8 mouse cellular contexts compared by ENCODE assay signal in the genomic region with DNA sequence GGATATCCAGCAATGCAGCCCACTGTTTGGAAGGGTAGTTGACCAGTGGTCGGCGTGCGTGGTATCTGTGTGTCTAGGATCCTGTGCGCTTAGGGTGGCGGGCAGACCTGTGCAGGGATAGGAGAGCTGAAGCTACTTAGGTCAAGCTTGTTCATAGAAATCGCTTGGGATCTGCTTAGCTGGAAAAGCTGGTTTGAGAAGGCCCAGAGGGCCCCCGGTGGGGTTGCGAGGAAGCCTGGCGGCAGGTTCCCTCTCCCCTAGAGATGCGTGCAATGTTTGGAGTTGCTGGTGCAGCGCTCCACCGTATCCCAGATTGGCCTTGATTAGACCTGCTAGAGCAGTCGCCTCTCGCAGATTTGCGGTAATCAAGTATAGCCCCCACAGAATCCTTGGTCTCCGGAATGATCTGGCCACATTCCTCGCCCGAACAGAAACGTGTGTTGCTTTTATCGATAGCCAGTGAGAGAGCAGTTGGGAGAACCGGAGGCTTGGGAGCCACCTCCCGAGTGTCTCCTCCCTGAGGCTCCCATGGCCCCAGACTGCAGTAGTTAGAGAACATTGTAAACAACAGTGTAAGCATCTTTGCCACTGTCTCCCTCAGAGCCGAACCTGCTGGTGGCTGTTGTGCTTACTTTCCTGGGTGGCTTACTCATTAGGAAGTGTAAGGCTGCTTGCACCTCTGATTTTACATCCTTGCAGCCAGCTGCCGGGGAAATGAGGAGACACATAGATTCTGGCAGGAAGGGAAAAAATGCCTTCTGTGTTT. TPM values are rescaled to one million over a fixed set of nuclear protein-coding genes. Genes with fewer than 3 reads are reported as not detected.
A peak's percentile ranks its signal among the peaks of the same experiment; 100 is the strongest.
DNase-seq lines count a peak whose midpoint lies in the region; ATAC-seq and TF ChIP-seq lines count a peak whose summit lies in the region.

No protein-coding gene starts in this region.

- under 1% methylated on average over 24 of the region's 24 CpGs for WGBS in forebrain, embryonic 12.5 days
- WGBS in hindbrain, embryonic 13.5 days, result under 1% methylated on average over 24 of the region's 24 CpGs
- WGBS in midbrain, embryonic 11.5 days, result under 1% methylated on average over 24 of the region's 24 CpGs
- 2% methylated on average over 24 of the region's 24 CpGs for WGBS in stomach, embryonic 16.5 days

- peaks cover 68% of the 10 kb centered on the region for H3K79me2 ChIP-seq in C2C12 (ENCODE audit: control insufficient read depth, insufficient read depth)

- H3K4me2 ChIP-seq in forebrain, embryonic 12.5 days, result peak overlapping the region; percentile 82
- H3K4me2 ChIP-seq in hindbrain, embryonic 13.5 days, result peak overlapping the region; percentile 81
- H3K4me2 ChIP-seq in midbrain, embryonic 11.5 days, result peak overlapping the region; percentile 98
- H3K4me2 ChIP-seq in stomach, embryonic 16.5 days (ENCODE audit: low read depth, low read length), result peak overlapping the region; percentile 86

- peaks cover 64% of the 10 kb centered on the region for H3K79me3 ChIP-seq in C2C12 (ENCODE audit: low read depth)

- H3K27me3 ChIP-seq in C2C12 (ENCODE audit: control insufficient read depth, insufficient read depth, insufficient read length), result no peaks in the 10 kb centered on the region
- H3K27me3 ChIP-seq in forebrain, embryonic 12.5 days, result peaks cover 28% of the 10 kb centered on the region
- H3K27me3 ChIP-seq in hindbrain, embryonic 13.5 days, result no peaks in the 10 kb centered on the region
- no peaks in the 10 kb centered on the region for H3K27me3 ChIP-seq in midbrain, embryonic 11.5 days (ENCODE audit: control insufficient read depth, insufficient read depth, low read length)
- no peaks in the 10 kb centered on the region for H3K27me3 ChIP-seq in stomach, embryonic 16.5 days (ENCODE audit: control insufficient read depth, insufficient read depth, low read length)

- peak; percentile 7 for DNase-seq in adrenal gland, postnatal 14 days
- peak; percentile 68 to 69 for DNase-seq in left cerebral cortex, postnatal 36 days (ENCODE audit: low spot score in 2 of 2)
- peak; percentile 96 for DNase-seq in midbrain, embryonic 11.5 days (ENCODE audit: low spot score, missing footprints)
- DNase-seq in thymus, postnatal 10 days (ENCODE audit: low spot score in 2 of 2), result no peak

- TF ChIP-seq CTCF in C2C12 (IDR thresholded peaks at IDR 0.05; ENCODE audit: control insufficient read depth, insufficient read depth, insufficient read length), result no peak

- peak overlapping the region; percentile 92 for H3K9ac ChIP-seq in forebrain, embryonic 12.5 days
- peak overlapping the region; percentile 96 for H3K9ac ChIP-seq in hindbrain, embryonic 13.5 days
- H3K9ac ChIP-seq in midbrain, embryonic 11.5 days (ENCODE audit: low read length), result peak overlapping the region; percentile 82
- H3K9ac ChIP-seq in stomach, embryonic 16.5 days (ENCODE audit: low read length), result peak overlapping the region; percentile 85

- H3ac ChIP-seq in C2C12 (ENCODE audit: control insufficient read depth, insufficient read length, low read depth), result peak overlapping the region; percentile 73

- 0 out of 2 replicates have a peak overlapping the region, but pooled peaks have one; percentile 97 for H3K27ac ChIP-seq in forebrain, embryonic 12.5 days
- peak overlapping the region; percentile 100 for H3K27ac ChIP-seq in hindbrain, embryonic 13.5 days
- H3K27ac ChIP-seq in midbrain, embryonic 11.5 days (ENCODE audit: low read depth, low read length), result no peak overlapping the region
- peak overlapping the region; percentile 12; the same call in 1 of the 2 replicates for H3K27ac ChIP-seq in stomach, embryonic 16.5 days (ENCODE audit: low read length)

- H3K36me3 ChIP-seq in C2C12 (ENCODE audit: control insufficient read depth, insufficient read depth), result no peaks in the 10 kb centered on the region
- H3K36me3 ChIP-seq in forebrain, embryonic 12.5 days (replicated peaks), result no peaks in the 10 kb centered on the region
- H3K36me3 ChIP-seq in hindbrain, embryonic 13.5 days, result no peaks in the 10 kb centered on the region
- no peaks in the 10 kb centered on the region for H3K36me3 ChIP-seq in midbrain, embryonic 11.5 days (ENCODE audit: control insufficient read depth, insufficient read depth, low read length)
- H3K36me3 ChIP-seq in stomach, embryonic 16.5 days (ENCODE audit: control insufficient read depth, insufficient read depth, low read length), result no peaks in the 10 kb centered on the region

- H3K9me3 ChIP-seq in forebrain, embryonic 12.5 days, result no peaks in the 10 kb centered on the region
- no peaks in the 10 kb centered on the region for H3K9me3 ChIP-seq in hindbrain, embryonic 13.5 days
- H3K9me3 ChIP-seq in midbrain, embryonic 11.5 days (ENCODE audit: control insufficient read depth, low read length), result no peaks in the 10 kb centered on the region
- H3K9me3 ChIP-seq in stomach, embryonic 16.5 days (replicated peaks; ENCODE audit: control insufficient read depth, low read length), result no peaks in the 10 kb centered on the region

- no peak for ATAC-seq in forebrain, embryonic 12.5 days (ENCODE audit: low FRiP score)
- ATAC-seq in hindbrain, embryonic 13.5 days (ENCODE audit: low FRiP score), result no peak
- no peak for ATAC-seq in midbrain, embryonic 11.5 days (ENCODE audit: low FRiP score)
- ATAC-seq in stomach, embryonic 16.5 days (ENCODE audit: insufficient read depth, low FRiP score), result no peak

- peaks cover 31% of the 10 kb centered on the region for H3K4me1 ChIP-seq in forebrain, embryonic 12.5 days
- H3K4me1 ChIP-seq in hindbrain, embryonic 13.5 days (replicated peaks), result peaks cover 29% of the 10 kb centered on the region
- peaks cover 24% of the 10 kb centered on the region for H3K4me1 ChIP-seq in midbrain, embryonic 11.5 days (ENCODE audit: control insufficient read depth, insufficient read depth, low read length)
- no peaks in the 10 kb centered on the region for H3K4me1 ChIP-seq in stomach, embryonic 16.5 days (ENCODE audit: control insufficient read depth, insufficient read depth, low read length)

- intact Hi-C loops in left cerebral cortex, postnatal 36 days (cut with DNase I), result loop anchor here (5.0 to 10.0 kb wide), 6 partner anchors 60 to 1322 kb away; no protein-coding TSS in a partner anchor

- H3K4me3 ChIP-seq in C2C12 (ENCODE audit: insufficient read depth, poor library complexity, severe bottlenecking), result peak overlapping the region; percentile 85
- peak overlapping the region; percentile 82 for H3K4me3 ChIP-seq in forebrain, embryonic 12.5 days (replicated peaks)
- peak overlapping the region; percentile 91 for H3K4me3 ChIP-seq in hindbrain, embryonic 13.5 days
- H3K4me3 ChIP-seq in midbrain, embryonic 11.5 days (ENCODE audit: low read depth, low read length), result peak overlapping the region; percentile 71
- H3K4me3 ChIP-seq in stomach, embryonic 16.5 days (replicated peaks; ENCODE audit: low read length), result peak overlapping the region; percentile 70

TF ChIP-seq in C2C12, 6 proteins besides CTCF, POLR2A, EP300 and RAD21:
- no peak for TF ChIP-seq MYOG (IDR thresholded peaks at IDR 0.05; ENCODE audit: control insufficient read depth, extremely low read depth, insufficient read length)
- TF ChIP-seq USF1 (IDR thresholded peaks at IDR 0.05; ENCODE audit: low read depth), result no peak
- TF ChIP-seq FOSL1 (IDR thresholded peaks at IDR 0.05; ENCODE audit: insufficient read depth, low read length, poor library complexity, severe bottlenecking), result no peak
- TF ChIP-seq CEBPB (IDR thresholded peaks at IDR 0.05; ENCODE audit: low read depth), result no peak
- TF ChIP-seq MAX (IDR thresholded peaks at IDR 0.05), result no peak
- no peak for TF ChIP-seq MYOD1 (IDR thresholded peaks at IDR 0.05; ENCODE audit: control insufficient read depth, insufficient read length, low read depth)

RNA-seq across cellular contexts. Expression of a gene that starts 2.6 kb away (rescaled TPM):
- polyA plus RNA-seq in C2C12 (2012; fragmentation: generic; extraction: Trizol), result 9.8 TPM
- 6.0 and 10.9 TPM in 2 replicates for total RNA-seq in adrenal gland, postnatal 14 days (2021)
- 29.2 and 34.6 TPM in 2 replicates for polyA plus RNA-seq in forebrain, embryonic 12.5 days (2016; fragmentation: Nextera tagmentation; extraction: Ambion mirVana)
- polyA plus RNA-seq in hindbrain, embryonic 13.5 days (2015; fragmentation: Nextera tagmentation; extraction: Ambion mirVana), result 64.6 and 65.5 TPM in 2 replicates
- 100 to 1,000 TPM; 224 to 242 TPM for total RNA-seq in left cerebral cortex, postnatal 36 days (2021)
- 18.9 and 24.3 TPM in 2 replicates for polyA plus RNA-seq in midbrain, embryonic 11.5 days (2014; fragmentation: Nextera tagmentation; extraction: Ambion mirVana)
- polyA plus RNA-seq in stomach, embryonic 16.5 days (2015; fragmentation: Nextera tagmentation; extraction: Ambion mirVana), result 16.9 and 17.0 TPM in 2 replicates

Comparison
In these comparisons a context has a peak if more than half of its experiments do, and no peak if none do; other contexts are left out.
1. DNase-seq: peak in adrenal gland, postnatal 14 days (single experiment), left cerebral cortex, postnatal 36 days (2 of 2) and midbrain, embryonic 11.5 days (single experiment); none in thymus, postnatal 10 days (0 of 2).
2. Peak in every context shown above with its lines, with median percentiles within 50 percentile points of each other: H3K4me3 ChIP-seq, H3K4me2 ChIP-seq and H3K9ac ChIP-seq.